Mouse (Mus musculus) liver, embryonic 11.5 days (tissue): ENCODE results near the gene Etv3. TPM values are rescaled to one million over a fixed set of nuclear protein-coding genes. Genes with fewer than 3 reads are reported as not detected.

Experiments
- ATAC-seq: fragments of 200-750 bp; cut with Nextera tagmentation; replicated peaks from 2 replicates; pipeline ENCODE4 v1.8.0; 2017; ENCODE audit warnings: moderate number of reproducible peaks, mild to moderate bottlenecking, moderate TSS enrichment, moderate library complexity; ENCODE audit not compliant: low FRiP score
- DNase-seq: peaks from one replicate; pipeline ENCODE4 v3.0.0-alpha.2; 2017; ENCODE audit warnings: low spot score
- H3K27ac ChIP-seq: fragments of 300-500 bp; sonication (generic); 2 replicates; pipeline ENCODE4 v1.5.1; 2014; ENCODE audit warnings: mild to moderate bottlenecking, low read depth, low read length, control low read depth
- H3K27me3 ChIP-seq: fragments of 300-500 bp; sonication (generic); replicated peaks from 2 replicates; pipeline ENCODE4 v1.6.1; 2014; ENCODE audit warnings: low read length, mixed read lengths; ENCODE audit not compliant: control insufficient read depth, insufficient read depth
- H3K36me3 ChIP-seq: fragments of 300-500 bp; sonication (generic); 2 replicates; pipeline ENCODE4 v1.6.1; 2014; ENCODE audit warnings: mild to moderate bottlenecking, low read length, moderate library complexity, mixed read lengths; ENCODE audit not compliant: control insufficient read depth, insufficient read depth
- H3K4me1 ChIP-seq: fragments of 300-500 bp; sonication (generic); replicated peaks from 2 replicates; pipeline ENCODE4 v1.6.1; 2014; ENCODE audit warnings: low read length, mixed read lengths; ENCODE audit not compliant: control insufficient read depth, insufficient read depth
- H3K4me2 ChIP-seq: fragments of 300-500 bp; sonication (generic); 2 replicates; pipeline ENCODE4 v1.6.1; 2014; ENCODE audit warnings: mild to moderate bottlenecking, control low read depth, moderate library complexity
- H3K4me3 ChIP-seq: fragments of 300-500 bp; sonication (generic); 2 replicates; pipeline ENCODE4 v1.5.1; 2014; ENCODE audit warnings: low read depth, low read length, control low read depth
- H3K9ac ChIP-seq: fragments of 300-500 bp; sonication (generic); 2 replicates; pipeline ENCODE4 v1.6.1; 2014; ENCODE audit warnings: low read depth, low read length, control low read depth
- H3K9me3 ChIP-seq: fragments of 300-500 bp; sonication (generic); 2 replicates; pipeline ENCODE4 v1.6.1; 2016; ENCODE audit warnings: low read length, inconsistent platforms, mixed read lengths; ENCODE audit not compliant: control insufficient read depth
- WGBS: fragments of 180-500 bp; shearing (Covaris S2); extraction: QIAGEN DNeasy Blood & Tissue Kit; methylation state at CpG from one replicate; pipeline ENCODE4 v1.1.7; 2014; 5-methylcytosine and 5-hydroxymethylcytosine counted together
- polyA plus RNA-seq: library from polyadenylated mRNA; unstranded; fragments of >200 nt; fragmentation: Nextera tagmentation; extraction: Ambion mirVana; gene quantifications from 2 replicates; pipeline ENCODE4 v1.2.1, GENCODE M21; 2014

Gene Etv3
- polyA plus RNA-seq, 1 experiment from 2014 or later: 7.3 TPM

DNA sequence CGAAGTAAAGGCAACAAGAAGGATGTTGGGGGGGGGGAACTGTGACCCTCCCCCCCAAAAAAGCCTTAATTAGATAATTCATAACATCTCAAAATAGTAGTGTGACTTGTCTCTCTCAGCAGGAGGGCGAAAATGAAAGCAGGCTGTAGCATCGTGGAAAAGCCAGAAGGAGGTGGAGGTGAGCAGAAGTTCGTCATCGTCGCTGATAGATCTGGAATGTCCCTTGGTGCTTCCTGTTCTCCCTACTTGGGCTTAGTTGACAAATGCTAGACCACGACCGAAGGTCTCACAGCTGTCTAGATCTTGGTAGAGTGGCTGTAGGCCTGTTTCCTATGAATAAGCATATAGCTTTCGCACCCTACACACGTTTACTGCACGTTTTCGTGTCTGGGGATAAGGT, 1.9 kb downstream of the Etv3 start:
- Histone ChIP-seq H3K9me3 (no peaks in the 10 kb centered on the region), H3K4me3 (no peak overlapping the region), H3K9ac (no peak overlapping the region), H3K4me2 (no peak overlapping the region), H3K27me3 (no peaks in the 10 kb centered on the region), H3K4me1 (peaks cover 10% of the 10 kb centered on the region), H3K36me3 (peaks cover 10% of the 10 kb centered on the region), H3K27ac (no peak overlapping the region)
- no peak for ATAC-seq
- DNase-seq: no peak
- 78% methylated on average over 12 of the region's 12 CpGs for WGBS

DNA sequence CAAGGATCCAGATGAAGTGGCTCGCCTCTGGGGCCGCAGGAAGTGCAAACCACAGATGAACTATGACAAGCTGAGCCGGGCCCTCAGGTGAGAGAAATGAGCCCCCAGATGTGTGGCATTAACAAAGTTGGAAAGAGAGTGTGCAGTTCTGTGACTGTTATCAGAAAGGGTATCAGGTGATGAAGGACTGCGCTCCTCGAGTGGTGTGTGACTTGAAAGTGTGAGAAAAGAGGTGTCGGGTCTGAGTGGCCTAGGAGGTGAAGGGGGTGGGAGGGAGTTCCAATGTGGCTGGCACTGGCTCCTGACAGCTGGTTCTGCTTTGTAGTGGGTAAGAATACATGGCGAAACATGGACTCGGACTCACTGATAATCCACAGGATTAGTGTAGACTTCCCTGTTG, 2.8 kb downstream of the Etv3 start:
- DNase-seq (no peak), ATAC-seq (no peak)
- peaks cover 13% of the 10 kb centered on the region for H3K36me3 ChIP-seq
- H3K9ac ChIP-seq: no peak overlapping the region
- peaks cover 10% of the 10 kb centered on the region for H3K4me1 ChIP-seq
- WGBS: 79% methylated on average over 8 of the region's 8 CpGs
- H3K27ac ChIP-seq: no peak overlapping the region
- no peaks in the 10 kb centered on the region for H3K27me3 ChIP-seq
- no peak overlapping the region for H3K4me3 ChIP-seq
- H3K4me2 ChIP-seq: no peak overlapping the region
- H3K9me3 ChIP-seq: no peaks in the 10 kb centered on the region

DNA sequence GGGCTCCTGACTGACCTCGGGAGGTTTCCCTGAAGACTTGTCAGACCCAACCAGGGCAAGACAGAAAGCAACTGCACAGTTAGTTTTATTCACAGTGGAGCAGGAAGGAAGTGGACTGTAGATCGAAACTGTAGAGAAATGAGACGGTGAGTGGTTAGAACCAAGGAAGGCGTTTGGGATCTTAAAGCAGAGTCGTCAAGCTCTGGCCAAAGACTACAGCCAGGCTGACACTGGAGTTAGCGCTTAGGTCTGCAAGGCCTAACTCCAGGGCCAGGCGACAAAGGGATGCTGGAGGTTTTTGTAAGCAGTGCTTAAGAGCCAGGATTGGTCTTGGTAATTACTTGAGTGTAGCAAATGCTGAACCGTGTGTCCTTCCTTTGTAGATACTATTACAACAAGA, 3.6 kb downstream of the Etv3 start:
- peaks cover 17% of the 10 kb centered on the region for H3K36me3 ChIP-seq
- WGBS: 84% methylated on average over 8 of the region's 8 CpGs

DNA sequence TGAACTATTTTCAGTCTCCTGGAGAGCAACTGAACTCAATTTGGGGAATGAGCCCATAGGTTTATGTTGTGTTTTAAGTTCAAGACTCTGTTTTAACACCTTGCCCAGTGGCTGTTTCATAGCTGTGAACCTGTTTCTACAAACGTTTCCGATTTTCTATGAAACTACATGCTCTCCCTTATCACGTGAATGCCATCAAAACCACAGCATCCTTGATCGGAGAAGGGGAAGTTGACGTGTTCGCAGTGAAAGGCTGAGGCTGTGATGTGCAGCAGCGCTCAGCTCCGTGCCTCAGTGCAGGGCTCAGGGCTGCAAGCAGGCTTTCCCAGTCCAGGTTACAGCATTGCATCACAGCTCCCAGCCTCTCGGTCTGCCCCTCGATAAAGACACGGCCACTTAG, 4.4 kb downstream of the Etv3 start:
- Histone ChIP-seq H3K36me3 (peaks cover 21% of the 10 kb centered on the region), H3K27ac (no peak overlapping the region), H3K4me1 (peaks cover 10% of the 10 kb centered on the region), H3K9me3 (no peaks in the 10 kb centered on the region), H3K4me2 (no peak overlapping the region), H3K27me3 (no peaks in the 10 kb centered on the region), H3K4me3 (no peak overlapping the region), H3K9ac (no peak overlapping the region)
- ATAC-seq: no peak
- WGBS: 59% methylated on average over 11 of the region's 11 CpGs
- no peak for DNase-seq

More for the DNA sequence above, 3.6 kb downstream of the Etv3 start:
- Histone ChIP-seq H3K27ac (no peak overlapping the region), H3K9me3 (no peaks in the 10 kb centered on the region), H3K4me3 (no peak overlapping the region), H3K4me2 (no peak overlapping the region), H3K9ac (no peak overlapping the region), H3K4me1 (peaks cover 10% of the 10 kb centered on the region), H3K27me3 (no peaks in the 10 kb centered on the region)
- DNase-seq: no peak
- no peak for ATAC-seq

DNA sequence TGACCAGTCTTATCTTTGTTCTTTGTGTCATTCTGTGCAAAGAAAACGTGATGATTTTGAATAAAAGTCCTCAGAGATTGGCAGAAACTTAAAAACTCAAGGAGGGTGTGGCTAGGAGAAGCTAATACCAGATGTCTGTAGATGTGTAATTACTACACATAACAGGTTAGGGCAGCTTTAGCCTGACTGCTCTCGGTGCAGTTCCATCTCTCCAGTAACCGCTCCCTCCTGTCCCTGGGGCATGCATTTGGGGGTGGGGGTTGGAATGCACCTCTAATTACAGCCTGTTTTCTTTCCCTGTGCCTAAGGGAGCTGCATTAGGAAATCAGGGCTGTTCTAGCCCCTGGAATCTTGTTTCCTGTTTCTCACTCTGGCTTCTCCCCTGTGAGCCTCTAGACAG, 5.0 kb downstream of the Etv3 start:
- no peaks in the 10 kb centered on the region for H3K27me3 ChIP-seq
- DNase-seq (no peak), ATAC-seq (no peak)
- H3K4me1 ChIP-seq: peaks cover 10% of the 10 kb centered on the region
- WGBS: 85% methylated on average over 3 of the region's 3 CpGs
- no peak overlapping the region for H3K4me3 ChIP-seq
- no peak overlapping the region for H3K9ac ChIP-seq
- H3K4me2 ChIP-seq: no peak overlapping the region
- H3K9me3 ChIP-seq: no peaks in the 10 kb centered on the region
- H3K27ac ChIP-seq: no peak overlapping the region
- peaks cover 21% of the 10 kb centered on the region for H3K36me3 ChIP-seq

DNA sequence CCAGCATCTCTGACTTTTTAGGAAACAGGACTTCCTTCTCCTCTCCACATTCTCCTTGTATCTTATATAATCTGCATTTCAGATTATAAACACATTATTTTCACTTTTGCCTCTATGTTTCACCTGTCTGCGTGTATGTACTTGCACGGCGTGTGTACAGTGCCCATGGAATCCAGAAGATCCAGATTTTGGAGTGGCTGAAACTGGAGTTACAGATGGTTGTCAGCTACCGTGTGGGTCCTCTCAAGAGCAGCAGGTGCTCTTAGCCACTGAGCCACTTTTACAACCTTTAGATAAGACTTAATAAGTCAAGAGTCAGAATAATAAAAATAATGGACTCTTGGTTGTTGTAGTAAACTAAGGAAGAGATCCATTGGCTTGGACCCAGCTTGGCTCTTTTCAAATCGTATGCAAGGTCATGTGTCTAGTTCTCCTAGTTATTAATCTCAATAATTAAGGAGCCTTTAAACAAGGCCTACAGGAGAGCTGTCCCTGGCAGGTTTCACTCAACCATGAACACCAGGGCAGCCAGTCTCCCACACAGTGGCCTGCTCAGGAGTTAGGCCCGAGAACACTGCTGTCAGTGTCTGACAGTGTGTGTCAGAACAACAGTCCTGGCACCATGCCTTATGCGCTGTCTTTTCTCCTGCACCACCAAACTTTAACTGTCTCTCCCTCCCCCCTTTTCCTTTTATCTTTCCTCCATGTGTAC, 8.6 kb downstream of the Etv3 start:
- ATAC-seq (no peak), DNase-seq (no peak)
- no peak overlapping the region for H3K27ac ChIP-seq
- 93% methylated on average over 7 of the region's 7 CpGs for WGBS
- no peak overlapping the region for H3K4me3 ChIP-seq
- no peaks in the 10 kb centered on the region for H3K27me3 ChIP-seq
- no peak overlapping the region for H3K9ac ChIP-seq
- H3K9me3 ChIP-seq: no peaks in the 10 kb centered on the region
- peaks cover 42% of the 10 kb centered on the region for H3K36me3 ChIP-seq
- peaks cover 2% of the 10 kb centered on the region for H3K4me1 ChIP-seq
- H3K4me2 ChIP-seq: no peak overlapping the region

DNA sequence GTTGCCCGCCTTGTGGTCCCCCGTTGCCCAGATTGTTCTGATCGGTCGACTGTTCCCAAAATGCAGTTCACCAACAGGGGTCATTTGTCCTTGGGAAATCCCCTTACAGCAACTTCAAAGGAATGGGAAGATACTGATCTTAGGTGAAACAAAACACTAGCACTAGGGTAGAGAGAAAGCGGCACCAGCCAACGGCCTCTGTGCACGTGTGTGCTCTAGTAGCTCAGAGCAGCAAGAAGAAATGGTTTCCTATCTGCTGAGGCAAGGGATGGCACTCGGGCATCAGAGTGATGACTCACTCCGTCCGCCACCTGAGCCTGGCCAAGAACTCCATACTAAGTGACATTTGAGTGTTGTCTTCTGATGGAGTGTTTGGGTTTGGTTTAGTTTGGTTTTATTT, 12.8 kb downstream of the Etv3 start:
- no peaks in the 10 kb centered on the region for H3K9me3 ChIP-seq
- no peak for DNase-seq
- WGBS: 70% methylated on average over 10 of the region's 10 CpGs
- peaks cover 10% of the 10 kb centered on the region for H3K4me1 ChIP-seq
- H3K36me3 ChIP-seq: peaks cover 31% of the 10 kb centered on the region
- H3K27me3 ChIP-seq: no peaks in the 10 kb centered on the region
- no peak overlapping the region for H3K4me2 ChIP-seq
- H3K9ac ChIP-seq: no peak overlapping the region
- H3K27ac ChIP-seq: no peak overlapping the region
- H3K4me3 ChIP-seq: no peak overlapping the region
- no peak for ATAC-seq

DNA sequence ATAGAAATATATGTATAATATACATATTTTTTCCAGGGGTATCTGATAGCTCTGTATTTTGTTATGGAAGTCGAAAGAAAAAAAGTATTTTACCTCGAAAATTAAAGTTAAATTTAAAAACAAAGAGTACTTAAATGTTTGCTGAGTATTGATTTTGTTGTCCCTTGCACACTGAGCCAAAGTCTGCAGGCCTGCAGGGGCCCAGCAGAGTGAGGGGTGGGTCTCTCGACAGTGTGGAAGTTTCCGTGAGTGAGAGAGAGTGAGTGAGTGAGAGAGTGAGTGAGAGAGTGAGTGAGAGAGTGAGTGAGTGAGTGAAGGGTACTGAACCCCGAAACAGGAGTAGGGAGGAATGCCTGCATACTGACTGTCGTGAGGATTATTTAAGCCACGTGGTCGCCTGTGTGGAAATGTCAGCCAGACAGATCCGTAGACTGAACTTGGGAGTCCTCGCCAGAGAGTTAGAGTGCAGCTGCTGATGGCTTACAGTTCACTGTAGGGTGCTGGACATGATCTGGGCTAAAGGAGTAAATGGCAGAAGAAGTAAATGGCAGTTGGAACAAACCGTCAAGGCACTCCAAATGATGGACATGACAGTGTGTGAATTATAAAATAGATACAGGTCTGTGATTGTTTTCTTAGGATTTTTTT, 14.9 kb downstream of the Etv3 start:
- 67% methylated on average over 11 of the region's 11 CpGs for WGBS
- Histone ChIP-seq H3K4me2 (no peak overlapping the region), H3K4me3 (no peak overlapping the region), H3K36me3 (peaks cover 23% of the 10 kb centered on the region), H3K27me3 (no peaks in the 10 kb centered on the region), H3K9me3 (no peaks in the 10 kb centered on the region), H3K4me1 (peaks cover 12% of the 10 kb centered on the region), H3K9ac (no peak overlapping the region), H3K27ac (no peak overlapping the region)
- no peak for ATAC-seq
- DNase-seq: no peak

DNA sequence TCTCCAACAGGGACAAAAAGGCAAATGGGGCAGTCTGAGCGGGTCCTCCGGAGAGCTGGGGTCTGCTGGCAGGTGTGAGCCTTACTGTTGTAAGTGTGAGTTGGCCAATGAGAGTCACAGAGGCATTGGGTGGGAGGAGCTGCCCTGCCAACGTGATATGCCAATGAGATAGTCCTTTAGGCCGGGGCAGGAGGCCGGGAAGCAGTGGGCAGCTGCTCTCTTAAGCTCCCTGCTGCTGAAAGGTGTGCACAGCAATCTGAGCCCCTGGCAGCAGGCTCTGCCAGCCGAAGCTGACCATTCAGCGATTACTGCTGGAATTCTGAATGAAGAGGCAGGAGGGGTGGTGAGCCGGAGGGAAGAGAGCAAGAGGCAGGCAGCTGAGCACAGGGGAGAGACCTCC, 15.5 kb downstream of the Etv3 start:
- no peaks in the 10 kb centered on the region for H3K27me3 ChIP-seq
- no peak overlapping the region for H3K4me3 ChIP-seq
- peaks cover 12% of the 10 kb centered on the region for H3K4me1 ChIP-seq
- H3K36me3 ChIP-seq: peaks cover 19% of the 10 kb centered on the region
- no peak overlapping the region for H3K27ac ChIP-seq
- no peaks in the 10 kb centered on the region for H3K9me3 ChIP-seq
- 48% methylated on average over 8 of the region's 8 CpGs for WGBS
- no peak overlapping the region for H3K4me2 ChIP-seq
- H3K9ac ChIP-seq: no peak overlapping the region
- no peak for ATAC-seq
- DNase-seq: no peak
